Mouse (Mus musculus): ENCODE data around the gene Nubp1. TPM values are rescaled to one million over a fixed set of nuclear protein-coding genes. Genes with fewer than 3 reads are reported as not detected.

Nubp1 gene
- polyA plus RNA-seq, 1 experiment: 19.0 TPM

- H3K4me1 ChIP-seq (ENCODE audit: control insufficient read depth, insufficient read depth, low read length): no peaks in the 10 kb centered on the region
- TF ChIP-seq CTCF (IDR thresholded peaks at IDR 0.05; ENCODE audit: control insufficient read depth, insufficient read depth, insufficient replicate concordance, low read depth, low read length): no peak
- TF ChIP-seq POLR2A (IDR thresholded peaks at IDR 0.05; ENCODE audit: control insufficient read depth, low read depth, low read length): no peak
- no peaks in the 10 kb centered on the region for H3K36me3 ChIP-seq (ENCODE audit: control insufficient read depth, insufficient read depth, low read length)
- H3K4me3 ChIP-seq (ENCODE audit: control insufficient read depth, low read depth, low read length): no peak overlapping the region
- no peaks in the 10 kb centered on the region for H3K27me3 ChIP-seq (ENCODE audit: control insufficient read depth, insufficient read depth, low read length)
- H3K27ac ChIP-seq (ENCODE audit: control insufficient read depth, insufficient read depth, low read depth, low read length): no peak overlapping the region
Measured at GRCm38 (mm10) chr16:10438055-10438454, 26.3 kb downstream of the Nubp1 start.

GRCm38 (mm10) chr16:10441328-10441727, 29.6 kb downstream of the Nubp1 start:
- H3K36me3 ChIP-seq (ENCODE audit: control insufficient read depth, insufficient read depth, low read length): no peaks in the 10 kb centered on the region
- H3K27ac ChIP-seq (ENCODE audit: control insufficient read depth, insufficient read depth, low read depth, low read length): no peak overlapping the region
- H3K4me3 ChIP-seq (ENCODE audit: control insufficient read depth, low read depth, low read length): no peak overlapping the region
- TF ChIP-seq CTCF (IDR thresholded peaks at IDR 0.05; ENCODE audit: control insufficient read depth, insufficient read depth, insufficient replicate concordance, low read depth, low read length) (no peak), POLR2A (IDR thresholded peaks at IDR 0.05; ENCODE audit: control insufficient read depth, low read depth, low read length) (no peak)
- H3K4me1 ChIP-seq (ENCODE audit: control insufficient read depth, insufficient read depth, low read length): no peaks in the 10 kb centered on the region
- H3K27me3 ChIP-seq (ENCODE audit: control insufficient read depth, insufficient read depth, low read length): no peaks in the 10 kb centered on the region

- H3K27me3 ChIP-seq (ENCODE audit: control insufficient read depth, insufficient read depth, low read length): no peaks in the 10 kb centered on the region
- no peak overlapping the region for H3K27ac ChIP-seq (ENCODE audit: control insufficient read depth, insufficient read depth, low read depth, low read length)
- no peaks in the 10 kb centered on the region for H3K36me3 ChIP-seq (ENCODE audit: control insufficient read depth, insufficient read depth, low read length)
Measured at GRCm38 (mm10) chr16:10441761-10442160, 30.0 kb downstream of the Nubp1 start.

GRCm38 (mm10) chr16:10443723-10444122, 32.0 kb downstream of the Nubp1 start:
- Histone ChIP-seq H3K27ac (ENCODE audit: control insufficient read depth, insufficient read depth, low read depth, low read length) (no peak overlapping the region), H3K4me3 (ENCODE audit: control insufficient read depth, low read depth, low read length) (no peak overlapping the region), H3K36me3 (ENCODE audit: control insufficient read depth, insufficient read depth, low read length) (no peaks in the 10 kb centered on the region), H3K27me3 (ENCODE audit: control insufficient read depth, insufficient read depth, low read length) (no peaks in the 10 kb centered on the region), H3K4me1 (ENCODE audit: control insufficient read depth, insufficient read depth, low read length) (peaks cover 10% of the 10 kb centered on the region)
- TF ChIP-seq POLR2A (IDR thresholded peaks at IDR 0.05; ENCODE audit: control insufficient read depth, low read depth, low read length): no peak
- no peak for TF ChIP-seq CTCF (IDR thresholded peaks at IDR 0.05; ENCODE audit: control insufficient read depth, insufficient read depth, insufficient replicate concordance, low read depth, low read length)

More at GRCm38 (mm10) chr16:10441761-10442160, 30.0 kb downstream of the Nubp1 start:
- Histone ChIP-seq H3K4me3 (ENCODE audit: control insufficient read depth, low read depth, low read length) (no peak overlapping the region), H3K4me1 (ENCODE audit: control insufficient read depth, insufficient read depth, low read length) (no peaks in the 10 kb centered on the region; the same call in 1 of the 2 replicates)
- TF ChIP-seq POLR2A (IDR thresholded peaks at IDR 0.05; ENCODE audit: control insufficient read depth, low read depth, low read length) (no peak), CTCF (IDR thresholded peaks at IDR 0.05; ENCODE audit: control insufficient read depth, insufficient read depth, insufficient replicate concordance, low read depth, low read length) (no peak)

- Histone ChIP-seq H3K27ac (ENCODE audit: control insufficient read depth, insufficient read depth, low read depth, low read length) (no peak overlapping the region), H3K4me3 (ENCODE audit: control insufficient read depth, low read depth, low read length) (peak overlapping the region; percentile 11), H3K27me3 (ENCODE audit: control insufficient read depth, insufficient read depth, low read length) (no peaks in the 10 kb centered on the region), H3K36me3 (ENCODE audit: control insufficient read depth, insufficient read depth, low read length) (no peaks in the 10 kb centered on the region), H3K4me1 (ENCODE audit: control insufficient read depth, insufficient read depth, low read length) (peaks cover 10% of the 10 kb centered on the region)
- TF ChIP-seq POLR2A (IDR thresholded peaks at IDR 0.05; ENCODE audit: control insufficient read depth, low read depth, low read length): no peak
- no peak for TF ChIP-seq CTCF (IDR thresholded peaks at IDR 0.05; ENCODE audit: control insufficient read depth, insufficient read depth, insufficient replicate concordance, low read depth, low read length)
Measured at GRCm38 (mm10) chr16:10446573-10447263, 35.0 kb downstream of the Nubp1 start.

GRCm38 (mm10) chr16:10447264-10447594, 35.5 kb downstream of the Nubp1 start, which contains the start of gene Tvp23a:
TSS of gene Tvp23a (minus strand) at chr16:10447362.
- peak within 1 kb of the TSS; percentile 11 for H3K4me3 ChIP-seq (ENCODE audit: control insufficient read depth, low read depth, low read length)
- peaks cover 10% of the 10 kb centered on the region for H3K4me1 ChIP-seq (ENCODE audit: control insufficient read depth, insufficient read depth, low read length)
- H3K36me3 ChIP-seq (ENCODE audit: control insufficient read depth, insufficient read depth, low read length): no peaks in the 10 kb centered on the region
- no peak for TF ChIP-seq CTCF (IDR thresholded peaks at IDR 0.05; ENCODE audit: control insufficient read depth, insufficient read depth, insufficient replicate concordance, low read depth, low read length)
- peak; percentile 21; the same call in 1 of the 2 replicates for TF ChIP-seq POLR2A (IDR thresholded peaks at IDR 0.05; ENCODE audit: control insufficient read depth, low read depth, low read length)
- no peaks in the 10 kb centered on the region for H3K27me3 ChIP-seq (ENCODE audit: control insufficient read depth, insufficient read depth, low read length)
- H3K27ac ChIP-seq (ENCODE audit: control insufficient read depth, insufficient read depth, low read depth, low read length): no peak within 1 kb of the TSS

GRCm38 (mm10) chr16:10447781-10448180, 36.0 kb downstream of the Nubp1 start:
- H3K4me1 ChIP-seq (ENCODE audit: control insufficient read depth, insufficient read depth, low read length): peaks cover 10% of the 10 kb centered on the region
- H3K4me3 ChIP-seq (ENCODE audit: control insufficient read depth, low read depth, low read length): no peak overlapping the region
- TF ChIP-seq POLR2A (IDR thresholded peaks at IDR 0.05; ENCODE audit: control insufficient read depth, low read depth, low read length) (no peak), CTCF (IDR thresholded peaks at IDR 0.05; ENCODE audit: control insufficient read depth, insufficient read depth, insufficient replicate concordance, low read depth, low read length) (no peak)
- no peaks in the 10 kb centered on the region for H3K27me3 ChIP-seq (ENCODE audit: control insufficient read depth, insufficient read depth, low read length)
- H3K27ac ChIP-seq (ENCODE audit: control insufficient read depth, insufficient read depth, low read depth, low read length): no peak overlapping the region
- H3K36me3 ChIP-seq (ENCODE audit: control insufficient read depth, insufficient read depth, low read length): no peaks in the 10 kb centered on the region
